Comparison of ENCODE assay signal across 10 mouse cellular contexts in the genomic region with DNA sequence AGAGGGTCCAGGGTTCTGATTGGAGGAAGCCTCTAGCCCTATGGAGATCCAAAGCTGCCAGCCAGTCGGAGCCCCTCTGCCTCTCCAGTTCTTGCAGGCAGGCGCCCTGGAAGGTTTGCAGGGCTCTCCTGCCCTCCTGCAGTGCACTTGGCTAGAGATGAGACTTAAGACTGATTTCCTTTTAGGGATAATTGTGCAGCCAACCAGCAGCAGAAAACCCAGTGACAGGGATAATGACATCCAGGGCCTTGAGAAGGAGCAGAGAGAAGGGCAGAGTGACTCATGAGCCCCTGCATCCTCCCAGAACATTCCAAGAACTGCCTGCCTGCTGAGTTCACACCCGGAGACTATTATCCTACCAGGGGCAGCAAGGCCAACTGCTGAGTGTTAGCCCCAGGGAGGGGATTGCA. TPM values are rescaled to one million over a fixed set of nuclear protein-coding genes. Genes with fewer than 3 reads are reported as not detected.
A peak's percentile ranks its signal among the peaks of the same experiment; 100 is the strongest.
DNase-seq lines count a peak whose midpoint lies in the region; ATAC-seq and TF ChIP-seq lines count a peak whose summit lies in the region.
"Had no signal": no experiment of that assay in that cellular context is flagged by ENCODE, and none has a peak within 500 bp of the region (broad histone marks: within the 10 kb centered on the region; RNA-seq: fewer than 3 reads in every experiment).

No protein-coding gene starts in this region.

- peaks cover 28% of the 10 kb centered on the region for H3K4me1 ChIP-seq in forebrain, embryonic 10.5 days
- peaks cover 5% of the 10 kb centered on the region; the same call in 1 of the 2 replicates for H3K4me1 ChIP-seq in forebrain, embryonic 14.5 days (ENCODE audit: control insufficient read depth, insufficient read depth, low read length)
- H3K4me1 ChIP-seq in midbrain, embryonic 15.5 days: peaks cover 12% of the 10 kb centered on the region
- H3K4me1 ChIP-seq in midbrain, postnatal 0 days (ENCODE audit: insufficient read depth, low read length): no peaks in the 10 kb centered on the region
- peaks cover 23% of the 10 kb centered on the region for H3K4me1 ChIP-seq in intestine, embryonic 15.5 days (replicated peaks)
- H3K4me1 ChIP-seq in stomach, postnatal 0 days (replicated peaks; ENCODE audit: control insufficient read depth, insufficient read depth): peaks cover 21% of the 10 kb centered on the region
- peaks cover 21% of the 10 kb centered on the region for H3K4me1 ChIP-seq in forebrain, embryonic 13.5 days

- H3K27me3 ChIP-seq in forebrain, embryonic 10.5 days (ENCODE audit: poor library complexity, severe bottlenecking): no peaks in the 10 kb centered on the region
- H3K27me3 ChIP-seq in forebrain, embryonic 14.5 days (replicated peaks; ENCODE audit: control insufficient read depth, insufficient read depth, low read length): no peaks in the 10 kb centered on the region
- H3K27me3 ChIP-seq in midbrain, embryonic 15.5 days (replicated peaks): no peaks in the 10 kb centered on the region
- H3K27me3 ChIP-seq in midbrain, postnatal 0 days (ENCODE audit: insufficient read depth, low read length): no peaks in the 10 kb centered on the region
- H3K27me3 ChIP-seq in intestine, embryonic 15.5 days (replicated peaks): no peaks in the 10 kb centered on the region
- H3K27me3 ChIP-seq in stomach, postnatal 0 days (ENCODE audit: control insufficient read depth, insufficient read depth, low read length): no peaks in the 10 kb centered on the region
- 0 out of 2 replicates have a peak, but pooled peaks cover 4% of the 10 kb centered on the region for H3K27me3 ChIP-seq in forebrain, embryonic 13.5 days

- no peak for TF ChIP-seq EP300 in stomach, postnatal 0 days (optimal IDR thresholded peaks at IDR 0.05)

- DNase-seq in forebrain, embryonic 10.5 days (ENCODE audit: extremely low spot score, low spot score): no peak
- no peak for DNase-seq in forebrain, embryonic 14.5 days (ENCODE audit: low spot score)
- DNase-seq in midbrain, postnatal 0 days (ENCODE audit: low spot score): no peak
- no peak for DNase-seq in stomach, postnatal 0 days (ENCODE audit: low spot score)
- no peak for DNase-seq in right cerebral cortex, postnatal 4 days
- DNase-seq: cerebellum, adult 9-11 months; right cerebral cortex, postnatal 25 days had no signal

- H3K4me2 ChIP-seq in forebrain, embryonic 14.5 days (ENCODE audit: low read length): no peak overlapping the region
- H3K4me2 ChIP-seq in midbrain, embryonic 15.5 days: no peak overlapping the region
- H3K4me2 ChIP-seq in midbrain, postnatal 0 days (ENCODE audit: low read depth, low read length, poor library complexity, severe bottlenecking): no peak overlapping the region
- no peak overlapping the region for H3K4me2 ChIP-seq in intestine, embryonic 15.5 days (replicated peaks)
- no peak overlapping the region for H3K4me2 ChIP-seq in stomach, postnatal 0 days (replicated peaks; ENCODE audit: low read depth)
- no peak overlapping the region for H3K4me2 ChIP-seq in forebrain, embryonic 13.5 days

- peak overlapping the region; percentile 68 for H3K27ac ChIP-seq in forebrain, embryonic 10.5 days
- H3K27ac ChIP-seq in forebrain, embryonic 14.5 days (ENCODE audit: low read depth, low read length): no peak overlapping the region
- H3K27ac ChIP-seq in midbrain, embryonic 15.5 days: peak overlapping the region; percentile 17; the same call in 1 of the 2 replicates
- H3K27ac ChIP-seq in midbrain, postnatal 0 days (ENCODE audit: low read depth, low read length): no peak overlapping the region
- peak overlapping the region; percentile 87 for H3K27ac ChIP-seq in intestine, embryonic 15.5 days
- peak overlapping the region; percentile 96 for H3K27ac ChIP-seq in stomach, postnatal 0 days (replicated peaks)
- no peak overlapping the region for H3K27ac ChIP-seq in forebrain, embryonic 13.5 days

- H3K4me3 ChIP-seq in forebrain, embryonic 10.5 days: no peak overlapping the region
- no peak overlapping the region for H3K4me3 ChIP-seq in forebrain, embryonic 14.5 days (ENCODE audit: low read depth, low read length)
- no peak overlapping the region for H3K4me3 ChIP-seq in midbrain, embryonic 15.5 days
- no peak overlapping the region for H3K4me3 ChIP-seq in midbrain, postnatal 0 days (ENCODE audit: low read depth, low read length)
- H3K4me3 ChIP-seq in intestine, embryonic 15.5 days (replicated peaks): no peak overlapping the region
- no peak overlapping the region for H3K4me3 ChIP-seq in stomach, postnatal 0 days (ENCODE audit: low read depth, low read length)
- no peak overlapping the region for H3K4me3 ChIP-seq in forebrain, embryonic 13.5 days

- H3K9ac ChIP-seq in forebrain, embryonic 14.5 days (ENCODE audit: low read length): no peak overlapping the region
- H3K9ac ChIP-seq in midbrain, embryonic 15.5 days: no peak overlapping the region
- no peak overlapping the region for H3K9ac ChIP-seq in midbrain, postnatal 0 days (replicated peaks; ENCODE audit: low read length, poor library complexity, severe bottlenecking)
- H3K9ac ChIP-seq in intestine, embryonic 15.5 days: no peak overlapping the region
- 0 out of 2 replicates have a peak overlapping the region, but pooled peaks have one; percentile 35 for H3K9ac ChIP-seq in stomach, postnatal 0 days (ENCODE audit: low read length)
- H3K9ac ChIP-seq in forebrain, embryonic 13.5 days: no peak overlapping the region; the same call in 1 of the 2 replicates

- TF ChIP-seq CTCF in midbrain, postnatal 0 days (IDR thresholded peaks at IDR 0.05): no peak
- TF ChIP-seq CTCF in stomach, postnatal 0 days (IDR thresholded peaks at IDR 0.05; ENCODE audit: low read depth): no peak

- H3K9me3 ChIP-seq in forebrain, embryonic 10.5 days: no peaks in the 10 kb centered on the region
- H3K9me3 ChIP-seq in forebrain, embryonic 14.5 days (replicated peaks; ENCODE audit: control insufficient read depth, low read length): no peaks in the 10 kb centered on the region
- H3K9me3 ChIP-seq in midbrain, embryonic 15.5 days: no peaks in the 10 kb centered on the region
- H3K9me3 ChIP-seq in midbrain, postnatal 0 days (ENCODE audit: low read length): no peaks in the 10 kb centered on the region
- no peaks in the 10 kb centered on the region for H3K9me3 ChIP-seq in intestine, embryonic 15.5 days
- no peaks in the 10 kb centered on the region for H3K9me3 ChIP-seq in stomach, postnatal 0 days (ENCODE audit: control insufficient read depth, low read length)
- H3K9me3 ChIP-seq in forebrain, embryonic 13.5 days (replicated peaks): no peaks in the 10 kb centered on the region

- no peaks in the 10 kb centered on the region for H3K36me3 ChIP-seq in forebrain, embryonic 10.5 days (replicated peaks)
- no peaks in the 10 kb centered on the region for H3K36me3 ChIP-seq in forebrain, embryonic 14.5 days (ENCODE audit: control insufficient read depth, insufficient read depth, low read length)
- no peaks in the 10 kb centered on the region for H3K36me3 ChIP-seq in midbrain, embryonic 15.5 days (replicated peaks)
- H3K36me3 ChIP-seq in midbrain, postnatal 0 days (ENCODE audit: insufficient read depth, low read length): no peaks in the 10 kb centered on the region
- no peaks in the 10 kb centered on the region for H3K36me3 ChIP-seq in intestine, embryonic 15.5 days
- H3K36me3 ChIP-seq in stomach, postnatal 0 days (ENCODE audit: control insufficient read depth, insufficient read depth, low read length): no peaks in the 10 kb centered on the region
- no peaks in the 10 kb centered on the region for H3K36me3 ChIP-seq in forebrain, embryonic 13.5 days (ENCODE audit: poor library complexity, severe bottlenecking)

- WGBS in forebrain, embryonic 10.5 days: 8% methylated on average over 3 of the region's 3 CpGs
- 7% methylated on average over 3 of the region's 3 CpGs for WGBS in forebrain, embryonic 14.5 days
- WGBS in midbrain, embryonic 15.5 days: 12% methylated on average over 3 of the region's 3 CpGs
- 16% methylated on average over 3 of the region's 3 CpGs for WGBS in midbrain, postnatal 0 days
- WGBS in intestine, embryonic 15.5 days: 18% methylated on average over 3 of the region's 3 CpGs
- WGBS in stomach, postnatal 0 days: 23% methylated on average over 3 of the region's 3 CpGs
- 13% methylated on average over 3 of the region's 3 CpGs for WGBS in forebrain, embryonic 13.5 days

- no peak for ATAC-seq in forebrain, embryonic 14.5 days
- ATAC-seq in midbrain, embryonic 15.5 days (replicated peaks): no peak
- no peak for ATAC-seq in midbrain, postnatal 0 days (ENCODE audit: low FRiP score)
- peak; percentile 58 for ATAC-seq in intestine, embryonic 15.5 days
- peak; percentile 67; the same call in 1 of the 2 replicates for ATAC-seq in stomach, postnatal 0 days (ENCODE audit: low FRiP score, low TSS enrichment)
- no peak for ATAC-seq in forebrain, embryonic 13.5 days

RNA-seq across cellular contexts. Expression of a gene that starts 26.5 kb away (rescaled TPM):
- polyA plus RNA-seq in forebrain, embryonic 10.5 days (2016; fragmentation: Nextera tagmentation; extraction: Ambion mirVana): 51.6 and 54.7 TPM in 2 replicates
- 17.4 and 22.2 TPM in 2 replicates for polyA plus RNA-seq in forebrain, embryonic 14.5 days (2014; fragmentation: Nextera tagmentation; extraction: Ambion mirVana)
- 23.9 and 25.7 TPM in 2 replicates for polyA plus RNA-seq in midbrain, embryonic 15.5 days (2015; fragmentation: Nextera tagmentation; extraction: Ambion mirVana)
- 23.2 and 25.8 TPM in 2 replicates for total RNA-seq in midbrain, postnatal 0 days (2014; rRNA removed)
- polyA plus RNA-seq in midbrain, postnatal 0 days (2015; fragmentation: Nextera tagmentation; extraction: Ambion mirVana): 22.9 and 23.3 TPM in 2 replicates
- polyA plus RNA-seq in intestine, embryonic 15.5 days (2015; fragmentation: Nextera tagmentation; extraction: Ambion mirVana): 79.8 and 90.0 TPM in 2 replicates
- polyA plus RNA-seq in stomach, postnatal 0 days (2015; fragmentation: Nextera tagmentation; extraction: Ambion mirVana): 69.5 and 72.3 TPM in 2 replicates
- 27.6 and 31.9 TPM in 2 replicates for polyA plus RNA-seq in forebrain, embryonic 13.5 days (2015; fragmentation: Nextera tagmentation; extraction: Ambion mirVana)

Comparison
In these comparisons a context has a peak if more than half of its experiments do, and no peak if none do; other contexts are left out.
1. H3K27ac ChIP-seq: peak in forebrain, embryonic 10.5 days (single experiment), midbrain, embryonic 15.5 days (single experiment), intestine, embryonic 15.5 days (single experiment) and stomach, postnatal 0 days (single experiment); none in forebrain, embryonic 14.5 days (single experiment), midbrain, postnatal 0 days (single experiment) and forebrain, embryonic 13.5 days (single experiment).
2. ATAC-seq: peak in intestine, embryonic 15.5 days (single experiment) and stomach, postnatal 0 days (single experiment); none in forebrain, embryonic 14.5 days (single experiment), midbrain, embryonic 15.5 days (single experiment), midbrain, postnatal 0 days (single experiment) and forebrain, embryonic 13.5 days (single experiment).